Comparison of ENCODE assay signal across 7 mouse cellular contexts in genomic region chr5:36958837-36959236, GRCm38 (mm10). TPM values are rescaled to one million over a fixed set of nuclear protein-coding genes. Genes with fewer than 3 reads are reported as not detected.
DNase-seq lines count a peak whose midpoint lies in the region; ATAC-seq and TF ChIP-seq lines count a peak whose summit lies in the region.

No protein-coding gene starts in this region.

- H3K9me3 ChIP-seq in MEL (replicated peaks; ENCODE audit: insufficient read depth, low read length): no peaks in the 10 kb centered on the region

- H3K4me1 ChIP-seq in MEL (ENCODE audit: control insufficient read depth in 1 of 2, insufficient read depth in 2 of 2, low read length in 2 of 2): no peaks in the 10 kb centered on the region

- peak; percentile 29 to 52 (median 42) for TF ChIP-seq CTCF in MEL (IDR thresholded peaks at IDR 0.05 in 2 of 3, conservative IDR thresholded peaks at IDR 0.05 in 1 of 3; ENCODE audit: control insufficient read depth in 1 of 3, insufficient read depth in 1 of 3, low read depth in 2 of 3, low read length in 3 of 3, poor library complexity in 1 of 3, severe bottlenecking in 1 of 3)

- DNase-seq in MEL (ENCODE audit: low read depth, low spot score): peak; percentile 24
- DNase-seq in cerebellum, postnatal 14 days: peak; percentile 89 to 94
- DNase-seq in frontal cortex, postnatal 25 days (ENCODE audit: low spot score in 2 of 2): peak; percentile 70 to 74
- peak; percentile 54 to 86 for DNase-seq in kidney, postnatal 36 days
- DNase-seq in lung, postnatal 25 days (ENCODE audit: low spot score): peak; percentile 45
- DNase-seq in right cerebral cortex, postnatal 10 days (ENCODE audit: low spot score in 2 of 2): peak; percentile 88

- no peak for TF ChIP-seq POLR2A in MEL (IDR thresholded peaks at IDR 0.05; ENCODE audit: control insufficient read depth in 1 of 2, insufficient read depth in 1 of 2, low read depth in 1 of 2, low read length in 2 of 2, poor library complexity in 1 of 2)

- ATAC-seq in CD4-positive, CD25-positive, alpha-beta regulatory T cell, adult 4 months: peak; percentile 41

- no peak overlapping the region for H3K9ac ChIP-seq in MEL (ENCODE audit: control insufficient read depth, low read depth, low read length, poor library complexity, severe bottlenecking)

- TF ChIP-seq EP300 in MEL (IDR thresholded peaks at IDR 0.05; ENCODE audit: low read depth in 1 of 2, low read length in 2 of 2): no peak

- no peaks in the 10 kb centered on the region for H3K36me3 ChIP-seq in MEL (ENCODE audit: control insufficient read depth in 1 of 2, insufficient read depth in 2 of 2, low read length in 2 of 2)

- no peaks in the 10 kb centered on the region for H3K79me2 ChIP-seq in MEL (ENCODE audit: control insufficient read depth, insufficient read depth, low read length, poor library complexity)

- TF ChIP-seq RAD21 in MEL (IDR thresholded peaks at IDR 0.05; ENCODE audit: low read depth, low read length): no peak

- no peak overlapping the region for H3K4me3 ChIP-seq in MEL (ENCODE audit: control insufficient read depth in 1 of 2, insufficient read depth in 1 of 2, low read depth in 2 of 2, low read length in 2 of 2)

- H3K27me3 ChIP-seq in MEL (ENCODE audit: control insufficient read depth in 1 of 2, insufficient read depth in 2 of 2, low read length in 2 of 2): no peaks in the 10 kb centered on the region

- H3K27ac ChIP-seq in MEL (ENCODE audit: control insufficient read depth, low read depth, low read length): no peak overlapping the region

TF ChIP-seq in MEL, 35 proteins besides CTCF, POLR2A, EP300 and RAD21:
- TF ChIP-seq KAT2A (conservative IDR thresholded peaks at IDR 0.05; ENCODE audit: low read depth, low read length): no peak
- no peak for TF ChIP-seq ZC3H11A (IDR thresholded peaks at IDR 0.05; ENCODE audit: low read depth, low read length)
- TF ChIP-seq GABPA (IDR thresholded peaks at IDR 0.05; ENCODE audit: low read depth, low read length): no peak
- no peak for TF ChIP-seq MYC (IDR thresholded peaks at IDR 0.05; ENCODE audit: low read depth, low read length)
- TF ChIP-seq MAZ (IDR thresholded peaks at IDR 0.05; ENCODE audit: low read depth, low read length): no peak
- no peak for TF ChIP-seq NRF1 (IDR thresholded peaks at IDR 0.05; ENCODE audit: insufficient read depth, low read depth, low read length, poor library complexity, severe bottlenecking)
- no peak for TF ChIP-seq MAX (IDR thresholded peaks at IDR 0.05; ENCODE audit: low read length)
- TF ChIP-seq SIN3A (IDR thresholded peaks at IDR 0.05; ENCODE audit: low read length): no peak
- no peak for TF ChIP-seq MXI1 (IDR thresholded peaks at IDR 0.05; ENCODE audit: low read depth, low read length)
- no peak for TF ChIP-seq USF2 (IDR thresholded peaks at IDR 0.05; ENCODE audit: borderline replicate concordance in 1 of 2, insufficient read depth in 1 of 2, low read depth in 1 of 2, low read length in 2 of 2)
- no peak for TF ChIP-seq NELFE (IDR thresholded peaks at IDR 0.05; ENCODE audit: low read depth, low read length)
- TF ChIP-seq ETS1 (IDR thresholded peaks at IDR 0.05; ENCODE audit: low read depth, low read length): no peak
- TF ChIP-seq POLR2AphosphoS5 (IDR thresholded peaks at IDR 0.05; ENCODE audit: borderline replicate concordance, low read depth, low read length): no peak
- no peak for TF ChIP-seq MYB (IDR thresholded peaks at IDR 0.05; ENCODE audit: low read depth, low read length)
- TF ChIP-seq TAL1 (IDR thresholded peaks at IDR 0.05; ENCODE audit: low read length): no peak
- TF ChIP-seq USF1 (IDR thresholded peaks at IDR 0.05; ENCODE audit: low read depth, low read length): no peak
- TF ChIP-seq ZMIZ1 (IDR thresholded peaks at IDR 0.05; ENCODE audit: low read depth, low read length): no peak

RNA-seq across cellular contexts. Expression of gene Wfs1, which starts 30.2 kb away (rescaled TPM):
- 1 to 10 TPM in 1 of 2 experiments, under 1 TPM in 1; 0.81 to 1.7 TPM for polyA plus RNA-seq in CD4-positive, CD25-positive, alpha-beta regulatory T cell, adult 4 months (2017; shearing (Covaris generic))
- total RNA-seq in MEL (2012; rRNA removed): not detected in 2 replicates
- polyA plus RNA-seq in MEL (2012; ENCODE audit: insufficient read depth in 1 of 2, insufficient read length in 2 of 2, low read depth in 1 of 2, low replicate concordance in 2 of 2, missing spikeins in 1 of 2): not detected

Comparison
In these comparisons a context has a peak if more than half of its experiments do, and no peak if none do; other contexts are left out.
1. DNase-seq: peak in every context shown above with its lines; median percentile 92 in cerebellum, postnatal 14 days; 88 in right cerebral cortex, postnatal 10 days; 72 in frontal cortex, postnatal 25 days; 70 in kidney, postnatal 36 days; 45 in lung, postnatal 25 days; 24 in MEL.